Mouse (Mus musculus) cortical plate, adult 2 months (tissue): ENCODE results near the gene Exosc5.

Experiments used
- CTCF ChIP-seq: fragments of 200-500 bp; IDR thresholded peaks from 2 replicates; pipeline ENCODE4 v1.5.1; 2011; ENCODE audit warnings: mild to moderate bottlenecking, control low read depth, low read length; ENCODE audit not compliant: insufficient read depth; ENCODE audit errors: extremely low read depth
- POLR2A ChIP-seq: fragments of 200-500 bp; IDR thresholded peaks from 2 replicates; pipeline ENCODE4 v1.6.1; 2011; ENCODE audit warnings: mild to moderate bottlenecking, low read length, control low read depth; ENCODE audit not compliant: insufficient read depth; ENCODE audit errors: extremely low read depth

GRCm38 (mm10) chr7:25620751-25621150, 38.2 kb upstream of the Exosc5 start:
- TF ChIP-seq CTCF: no peak
- TF ChIP-seq POLR2A: no peak
